Mouse (Mus musculus): ENCODE data around the gene Sept9.

DNA sequence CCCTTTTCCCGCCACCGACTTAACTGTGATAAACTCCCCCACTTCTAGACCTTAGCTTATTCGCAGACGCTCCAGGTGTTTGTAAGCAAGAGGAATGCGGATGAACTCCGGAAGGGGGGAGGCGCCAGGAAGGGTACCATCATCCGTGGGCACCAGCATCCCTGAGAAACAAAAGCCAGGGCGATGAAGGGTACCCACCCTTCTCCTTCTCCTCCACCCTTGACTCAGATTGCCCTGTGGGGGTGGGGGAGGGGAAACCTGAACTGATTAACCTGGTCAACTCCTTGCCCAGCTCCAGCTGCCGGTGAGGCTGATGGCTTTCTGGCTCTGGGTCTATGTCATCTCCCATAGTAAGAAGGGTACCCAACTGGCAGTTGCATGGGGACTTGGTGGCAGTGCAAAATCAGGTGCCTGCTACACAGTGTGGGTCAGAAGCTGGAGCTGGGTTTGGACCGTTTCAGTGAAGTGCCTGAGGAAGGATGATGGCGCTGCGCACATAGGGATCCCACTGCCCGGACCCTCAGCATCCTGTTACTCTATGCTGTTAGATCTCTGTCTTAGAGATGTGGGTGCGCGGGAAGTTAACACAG is 209.1 kb downstream of the Sept9 start:
- TF ChIP-seq CTCF (IDR thresholded peaks at IDR 0.05; ENCODE audit: extremely low read depth, insufficient read depth, insufficient read length, insufficient replicate concordance) (no peak), POLR2A (IDR thresholded peaks at IDR 0.05; ENCODE audit: low read depth, low read length) (no peak)
